Mouse (Mus musculus) cerebellum, adult 9-11 months (tissue): ENCODE data around the gene Vav3.

Experiments used
- DNase-seq: peaks from one replicate; pipeline ENCODE4 v3.0.0; 2022

The Vav3 gene

GRCm38 (mm10) chr3:109516372-109516771, 175.9 kb downstream of the Vav3 start:
- no peak for DNase-seq

GRCm38 (mm10) chr3:109522115-109522514, 181.7 kb downstream of the Vav3 start:
- DNase-seq, result no peak

- no peak for DNase-seq
Observed at GRCm38 (mm10) chr3:109525825-109526224, 185.4 kb downstream of the Vav3 start.

- DNase-seq, result peak; percentile 69
Observed at GRCm38 (mm10) chr3:109526246-109526645, 185.8 kb downstream of the Vav3 start.

- DNase-seq, result no peak
Observed at GRCm38 (mm10) chr3:109526651-109527050, 186.2 kb downstream of the Vav3 start.

GRCm38 (mm10) chr3:109528688-109529087, 188.2 kb downstream of the Vav3 start:
- no peak for DNase-seq

GRCm38 (mm10) chr3:109537686-109538085, 197.2 kb downstream of the Vav3 start:
- DNase-seq, result no peak

- DNase-seq, result no peak
Observed at GRCm38 (mm10) chr3:109540009-109540408, 199.6 kb downstream of the Vav3 start.

GRCm38 (mm10) chr3:109544476-109545221, 204.2 kb downstream of the Vav3 start:
- DNase-seq, result no peak

- DNase-seq, result no peak
Observed at GRCm38 (mm10) chr3:109557329-109557728, 216.9 kb downstream of the Vav3 start.

GRCm38 (mm10) chr3:109561295-109561694, 220.8 kb downstream of the Vav3 start:
- peak; percentile 8 for DNase-seq

GRCm38 (mm10) chr3:109561776-109562175, 221.3 kb downstream of the Vav3 start:
- DNase-seq, result no peak

- DNase-seq, result no peak
Observed at GRCm38 (mm10) chr3:109562268-109562667, 221.8 kb downstream of the Vav3 start.

- DNase-seq, result no peak
Observed at GRCm38 (mm10) chr3:109564443-109564842, 224.0 kb downstream of the Vav3 start.

GRCm38 (mm10) chr3:109568542-109569265, 228.3 kb downstream of the Vav3 start:
- no peak for DNase-seq

- no peak for DNase-seq
Observed at GRCm38 (mm10) chr3:109571483-109571882, 231.0 kb downstream of the Vav3 start.

GRCm38 (mm10) chr3:109572871-109573270, 232.4 kb downstream of the Vav3 start:
- no peak for DNase-seq

- DNase-seq, result no peak
Observed at GRCm38 (mm10) chr3:109573549-109574146, 233.2 kb downstream of the Vav3 start.

- DNase-seq, result no peak
Observed at GRCm38 (mm10) chr3:109574161-109574560, 233.7 kb downstream of the Vav3 start.

- DNase-seq, result no peak
Observed at GRCm38 (mm10) chr3:109578347-109578746, 237.9 kb downstream of the Vav3 start.

GRCm38 (mm10) chr3:109578983-109579382, 238.5 kb downstream of the Vav3 start:
- no peak for DNase-seq

- no peak for DNase-seq
Observed at GRCm38 (mm10) chr3:109585946-109586345, 245.5 kb downstream of the Vav3 start.

GRCm38 (mm10) chr3:109592970-109593369, 252.5 kb downstream of the Vav3 start:
- DNase-seq, result no peak

GRCm38 (mm10) chr3:109596084-109596483, 255.6 kb downstream of the Vav3 start:
- DNase-seq, result no peak
